10 mouse cellular contexts compared by ENCODE assay signal in genomic region chr13:49036436-49036835, GRCm38 (mm10).
A peak's percentile ranks its signal among the peaks of the same experiment; 100 is the strongest.
DNase-seq lines count a peak whose midpoint lies in the region; ATAC-seq and TF ChIP-seq lines count a peak whose summit lies in the region.
"Had no signal": no experiment of that assay in that cellular context is flagged by ENCODE, and none has a peak within 500 bp of the region (broad histone marks: within the 10 kb centered on the region; RNA-seq: fewer than 3 reads in every experiment).

No protein-coding gene starts in this region.

- no peaks in the 10 kb centered on the region for H3K79me2 ChIP-seq in heart, adult 2 months (replicated peaks; ENCODE audit: control insufficient read depth, insufficient read depth, low read length)

- no peaks in the 10 kb centered on the region for H3K36me3 ChIP-seq in heart, embryonic 10.5 days
- H3K36me3 ChIP-seq in heart, adult 2 months (ENCODE audit: control insufficient read depth, insufficient read depth, low read length): no peaks in the 10 kb centered on the region
- H3K36me3 ChIP-seq in kidney, postnatal 0 days (ENCODE audit: insufficient read depth, low read length): no peaks in the 10 kb centered on the region
- H3K36me3 ChIP-seq in embryonic facial prominence, embryonic 13.5 days: peaks cover 11% of the 10 kb centered on the region; the same call in 1 of the 2 replicates
- H3K36me3 ChIP-seq in midbrain, embryonic 14.5 days (ENCODE audit: control insufficient read depth, insufficient read depth, low read length): peaks cover 53% of the 10 kb centered on the region

- 83% methylated on average over 4 of the region's 4 CpGs for WGBS in heart, embryonic 10.5 days
- WGBS in heart, adult 2 months: 79% methylated on average over 4 of the region's 4 CpGs
- 82% methylated on average over 4 of the region's 4 CpGs for WGBS in kidney, postnatal 0 days
- 90% methylated on average over 4 of the region's 4 CpGs for WGBS in embryonic facial prominence, embryonic 13.5 days
- 94% methylated on average over 4 of the region's 4 CpGs for WGBS in midbrain, embryonic 14.5 days

- no peak overlapping the region for H3K4me3 ChIP-seq in heart, embryonic 10.5 days
- H3K4me3 ChIP-seq in heart, adult 2 months: no peak overlapping the region
- no peak overlapping the region for H3K4me3 ChIP-seq in kidney, postnatal 0 days (replicated peaks; ENCODE audit: low read depth, low read length)
- H3K4me3 ChIP-seq in embryonic facial prominence, embryonic 13.5 days: no peak overlapping the region
- no peak overlapping the region for H3K4me3 ChIP-seq in midbrain, embryonic 14.5 days (replicated peaks; ENCODE audit: low read depth, low read length)

- H3K4me2 ChIP-seq in kidney, postnatal 0 days (ENCODE audit: low read length): no peak overlapping the region
- H3K4me2 ChIP-seq in embryonic facial prominence, embryonic 13.5 days: no peak overlapping the region
- no peak overlapping the region for H3K4me2 ChIP-seq in midbrain, embryonic 14.5 days (ENCODE audit: low read length)

- TF ChIP-seq CTCF in heart, adult 2 months (IDR thresholded peaks at IDR 0.05): no peak
- no peak for TF ChIP-seq CTCF in kidney, postnatal 0 days (IDR thresholded peaks at IDR 0.05; ENCODE audit: low read depth)

- DNase-seq in heart, embryonic 10.5 days (ENCODE audit: low spot score): no peak
- DNase-seq in heart, adult 2 months: no peak
- DNase-seq in kidney, postnatal 0 days (ENCODE audit: low spot score): no peak
- DNase-seq in kidney, postnatal 4 days: no peak
- DNase-seq in midbrain, embryonic 14.5 days: no peak
- DNase-seq in adrenal gland, adult 18-20 months (ENCODE audit: low spot score in 2 of 2): no peak
- no peak for DNase-seq in thymus, adult 18-20 months
- DNase-seq: adrenal gland, postnatal 25 days; spleen, adult 18-20 months had no signal

- intact Hi-C loops in heart, adult 2 months (cut with DNase I): no loop called here

- H3K9me3 ChIP-seq in heart, embryonic 10.5 days: no peaks in the 10 kb centered on the region
- H3K9me3 ChIP-seq in kidney, postnatal 0 days (replicated peaks; ENCODE audit: low read length): no peaks in the 10 kb centered on the region
- no peaks in the 10 kb centered on the region for H3K9me3 ChIP-seq in embryonic facial prominence, embryonic 13.5 days
- no peaks in the 10 kb centered on the region for H3K9me3 ChIP-seq in midbrain, embryonic 14.5 days (ENCODE audit: control insufficient read depth, low read length)

- H3K27ac ChIP-seq in heart, embryonic 10.5 days: 0 out of 2 replicates have a peak overlapping the region, but pooled peaks have one; percentile 6
- H3K27ac ChIP-seq in heart, adult 2 months: no peak overlapping the region
- no peak overlapping the region for H3K27ac ChIP-seq in kidney, postnatal 0 days
- H3K27ac ChIP-seq in embryonic facial prominence, embryonic 13.5 days: peak overlapping the region; percentile 64
- H3K27ac ChIP-seq in midbrain, embryonic 14.5 days (replicated peaks; ENCODE audit: low read depth, low read length): 0 out of 2 replicates have a peak overlapping the region, but pooled peaks have one; percentile 26

- TF ChIP-seq POLR2A in heart, adult 2 months (IDR thresholded peaks at IDR 0.05; ENCODE audit: insufficient read depth, low read depth, low read length): no peak

- H3K4me1 ChIP-seq in heart, embryonic 10.5 days: peaks cover 26% of the 10 kb centered on the region
- H3K4me1 ChIP-seq in heart, adult 2 months (ENCODE audit: control insufficient read depth, insufficient read depth, low read length): no peaks in the 10 kb centered on the region
- H3K4me1 ChIP-seq in kidney, postnatal 0 days (replicated peaks; ENCODE audit: insufficient read depth, low read length): no peaks in the 10 kb centered on the region
- peaks cover 26% of the 10 kb centered on the region for H3K4me1 ChIP-seq in embryonic facial prominence, embryonic 13.5 days
- 0 out of 2 replicates have a peak, but pooled peaks cover 11% of the 10 kb centered on the region for H3K4me1 ChIP-seq in midbrain, embryonic 14.5 days (ENCODE audit: control insufficient read depth, insufficient read depth, low read length)

- no peak overlapping the region for H3K9ac ChIP-seq in heart, adult 2 months (ENCODE audit: low read depth, low read length)
- no peak overlapping the region for H3K9ac ChIP-seq in kidney, postnatal 0 days (ENCODE audit: low read depth, low read length)
- H3K9ac ChIP-seq in embryonic facial prominence, embryonic 13.5 days: no peak overlapping the region
- no peak overlapping the region for H3K9ac ChIP-seq in midbrain, embryonic 14.5 days (replicated peaks; ENCODE audit: low read length)

- no peaks in the 10 kb centered on the region for H3K27me3 ChIP-seq in heart, embryonic 10.5 days (ENCODE audit: insufficient read depth, poor library complexity, severe bottlenecking)
- no peaks in the 10 kb centered on the region for H3K27me3 ChIP-seq in heart, adult 2 months (ENCODE audit: control insufficient read depth, insufficient read depth, low read length)
- no peaks in the 10 kb centered on the region for H3K27me3 ChIP-seq in kidney, postnatal 0 days (ENCODE audit: insufficient read depth, low read length)
- no peaks in the 10 kb centered on the region for H3K27me3 ChIP-seq in embryonic facial prominence, embryonic 13.5 days
- H3K27me3 ChIP-seq in midbrain, embryonic 14.5 days (ENCODE audit: control insufficient read depth, insufficient read depth, low read length): no peaks in the 10 kb centered on the region

- TF ChIP-seq EP300 in heart, adult 2 months (IDR thresholded peaks at IDR 0.05; ENCODE audit: insufficient read depth, low read depth, low read length): no peak

- ATAC-seq in kidney, postnatal 0 days (replicated peaks; ENCODE audit: low FRiP score, low read depth): peak; percentile 29; the same call in 1 of the 2 replicates
- no peak for ATAC-seq in embryonic facial prominence, embryonic 13.5 days (ENCODE audit: insufficient number of reproducible peaks, insufficient read depth, low FRiP score, low TSS enrichment, low read depth)
- no peak for ATAC-seq in midbrain, embryonic 14.5 days (ENCODE audit: low FRiP score, low TSS enrichment)

Comparison
In these comparisons a context has a peak if more than half of its experiments do, and no peak if none do; other contexts are left out.
1. H3K27ac ChIP-seq: peak in heart, embryonic 10.5 days (single experiment), embryonic facial prominence, embryonic 13.5 days (single experiment) and midbrain, embryonic 14.5 days (single experiment); none in heart, adult 2 months (single experiment) and kidney, postnatal 0 days (single experiment).